8 mouse cellular contexts compared by ENCODE assay signal in the genomic region with DNA sequence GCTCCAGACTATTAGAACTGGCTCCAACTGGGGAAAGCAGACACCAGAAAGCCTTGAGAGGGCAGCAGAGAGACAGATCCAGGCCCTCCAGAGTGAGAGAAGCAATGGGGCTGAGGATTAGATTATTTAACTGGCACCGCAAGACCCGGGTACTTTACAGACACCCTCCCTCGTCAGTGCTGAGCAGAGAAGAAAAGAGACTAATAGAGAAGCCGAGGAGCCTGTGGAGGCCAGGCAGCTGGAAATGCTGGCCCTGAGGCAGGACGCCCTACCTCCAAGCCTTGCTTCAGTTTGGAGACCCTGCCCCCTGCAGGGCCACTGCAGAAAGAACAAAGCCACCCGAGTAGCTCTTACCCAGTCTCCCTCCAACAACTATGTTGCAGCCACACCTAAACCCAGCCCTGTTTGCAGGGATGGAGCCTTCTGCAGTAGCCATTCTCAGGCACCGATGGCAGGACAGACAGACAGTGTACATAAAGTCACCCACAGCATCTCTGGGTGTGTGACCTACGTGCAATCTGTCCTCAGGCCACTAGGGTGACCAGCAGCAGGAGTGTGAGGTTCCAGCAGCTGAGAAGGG.
DNase-seq lines count a peak whose midpoint lies in the region; ATAC-seq lines count a peak whose summit lies in the region.

No protein-coding gene starts in this region.

- no peaks in the 10 kb centered on the region for H3K9me3 ChIP-seq in hindbrain, embryonic 12.5 days (replicated peaks)
- H3K9me3 ChIP-seq in midbrain, embryonic 15.5 days, result no peaks in the 10 kb centered on the region

- H3K4me2 ChIP-seq in hindbrain, embryonic 12.5 days (replicated peaks), result no peak overlapping the region; the same call in 1 of the 2 replicates
- H3K4me2 ChIP-seq in midbrain, embryonic 15.5 days, result peak overlapping the region; percentile 17

- WGBS in hindbrain, embryonic 12.5 days, result 32% methylated on average over 8 of the region's 8 CpGs
- 18% methylated on average over 8 of the region's 8 CpGs for WGBS in midbrain, embryonic 15.5 days

- no peaks in the 10 kb centered on the region for H3K36me3 ChIP-seq in hindbrain, embryonic 12.5 days
- H3K36me3 ChIP-seq in midbrain, embryonic 15.5 days (replicated peaks), result no peaks in the 10 kb centered on the region

- H3K4me1 ChIP-seq in hindbrain, embryonic 12.5 days, result 0 out of 2 replicates have a peak, but pooled peaks cover 5% of the 10 kb centered on the region
- no peaks in the 10 kb centered on the region for H3K4me1 ChIP-seq in midbrain, embryonic 15.5 days

- peak; percentile 21 for DNase-seq in adrenal gland, adult 2 months
- DNase-seq in adrenal gland, adult 8-10 months, result no peak
- peak; percentile 66 for DNase-seq in testis, postnatal 10 days (ENCODE audit: low spot score)
- DNase-seq in testis, postnatal 14 days (ENCODE audit: low spot score), result no peak
- DNase-seq in layer of hippocampus, postnatal 36 days, result peak; percentile 20 to 23
- DNase-seq in urinary bladder, postnatal 36 days (ENCODE audit: low spot score in 2 of 2), result no peak

- H3K9ac ChIP-seq in hindbrain, embryonic 12.5 days, result no peak overlapping the region
- H3K9ac ChIP-seq in midbrain, embryonic 15.5 days, result no peak overlapping the region

- ATAC-seq in hindbrain, embryonic 12.5 days (ENCODE audit: low FRiP score), result peak; percentile 30; the same call in 1 of the 2 replicates
- peak; percentile 63; the same call in 1 of the 2 replicates for ATAC-seq in midbrain, embryonic 15.5 days (replicated peaks)

- no peak overlapping the region for H3K4me3 ChIP-seq in hindbrain, embryonic 12.5 days
- H3K4me3 ChIP-seq in midbrain, embryonic 15.5 days, result no peak overlapping the region

- H3K27ac ChIP-seq in hindbrain, embryonic 12.5 days, result no peak overlapping the region
- no peak overlapping the region for H3K27ac ChIP-seq in midbrain, embryonic 15.5 days

- no peaks in the 10 kb centered on the region for H3K27me3 ChIP-seq in hindbrain, embryonic 12.5 days
- no peaks in the 10 kb centered on the region for H3K27me3 ChIP-seq in midbrain, embryonic 15.5 days (replicated peaks)

Comparison
In these comparisons a context has a peak if more than half of its experiments do, and no peak if none do; other contexts are left out.
1. DNase-seq: peak in adrenal gland, adult 2 months (single experiment), testis, postnatal 10 days (single experiment) and layer of hippocampus, postnatal 36 days (2 of 2); none in adrenal gland, adult 8-10 months (single experiment), testis, postnatal 14 days (single experiment) and urinary bladder, postnatal 36 days (0 of 2).